Comparison of ENCODE assay signal across 14 mouse cellular contexts in the genomic region with DNA sequence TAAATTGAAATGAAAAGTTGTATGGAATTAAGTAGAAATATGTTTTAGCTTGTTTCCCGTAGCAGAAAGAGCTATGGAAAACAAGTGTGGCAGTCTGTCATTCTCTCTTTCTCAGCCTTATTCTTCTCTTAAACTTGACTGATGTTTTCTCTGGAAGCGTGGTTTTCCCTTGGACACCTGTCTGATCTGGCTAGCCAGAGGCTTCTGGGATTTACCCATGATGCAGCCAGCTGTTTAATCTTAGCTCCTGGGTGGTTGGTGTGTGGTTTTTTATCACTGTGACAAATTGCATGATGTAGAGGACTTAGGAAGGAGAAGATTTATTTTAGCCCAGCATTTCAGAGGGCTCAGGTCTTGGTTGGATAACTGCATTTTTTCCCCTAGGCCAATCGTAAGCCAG.
A peak's percentile ranks its signal among the peaks of the same experiment; 100 is the strongest.
DNase-seq lines count a peak whose midpoint lies in the region; ATAC-seq and TF ChIP-seq lines count a peak whose summit lies in the region.
"Had no signal": no experiment of that assay in that cellular context is flagged by ENCODE, and none has a peak within 500 bp of the region (broad histone marks: within the 10 kb centered on the region; RNA-seq: fewer than 3 reads in every experiment).

No protein-coding gene starts in this region.

- no peak overlapping the region for H3K4me3 ChIP-seq in forebrain, embryonic 15.5 days
- no peak overlapping the region for H3K4me3 ChIP-seq in forebrain, embryonic 16.5 days (replicated peaks; ENCODE audit: low read length)
- no peak overlapping the region for H3K4me3 ChIP-seq in hindbrain, embryonic 11.5 days (ENCODE audit: low read depth, low read length)
- H3K4me3 ChIP-seq in hindbrain, embryonic 12.5 days, result no peak overlapping the region
- H3K4me3 ChIP-seq in small intestine, adult 2 months (ENCODE audit: low read depth, low read length), result no peak overlapping the region
- H3K4me3 ChIP-seq: embryonic facial prominence, embryonic 10.5 days; gastrocnemius, adult 2 months; heart, embryonic 12.5 days; hindbrain, embryonic 15.5 days had no signal

- H3K27me3 ChIP-seq in forebrain, embryonic 15.5 days, result no peaks in the 10 kb centered on the region
- H3K27me3 ChIP-seq in forebrain, embryonic 16.5 days (replicated peaks; ENCODE audit: control insufficient read depth, insufficient read depth, low read length), result no peaks in the 10 kb centered on the region
- H3K27me3 ChIP-seq in hindbrain, embryonic 11.5 days (ENCODE audit: control insufficient read depth, insufficient read depth, low read length), result no peaks in the 10 kb centered on the region
- no peaks in the 10 kb centered on the region for H3K27me3 ChIP-seq in hindbrain, embryonic 12.5 days
- no peaks in the 10 kb centered on the region for H3K27me3 ChIP-seq in small intestine, adult 2 months (ENCODE audit: control insufficient read depth, insufficient read depth, low read length)
- H3K27me3 ChIP-seq: heart, embryonic 12.5 days; hindbrain, embryonic 15.5 days had no signal

- H3K27ac ChIP-seq in forebrain, embryonic 15.5 days (replicated peaks), result 0 out of 2 replicates have a peak overlapping the region, but pooled peaks have one; percentile 4
- no peak overlapping the region for H3K27ac ChIP-seq in forebrain, embryonic 16.5 days (ENCODE audit: low read length)
- H3K27ac ChIP-seq in hindbrain, embryonic 11.5 days (ENCODE audit: low read depth, low read length), result 0 out of 2 replicates have a peak overlapping the region, but pooled peaks have one; percentile 17
- no peak overlapping the region for H3K27ac ChIP-seq in hindbrain, embryonic 12.5 days
- peak overlapping the region; percentile 39; the same call in 1 of the 2 replicates for H3K27ac ChIP-seq in small intestine, adult 2 months (ENCODE audit: insufficient read depth, low read depth, low read length)

- TF ChIP-seq POLR2A in small intestine, adult 2 months (IDR thresholded peaks at IDR 0.05; ENCODE audit: low read depth, low read length), result no peak

- DNase-seq in hindbrain, embryonic 11.5 days (ENCODE audit: low spot score), result no peak
- DNase-seq in 416B (ENCODE audit: low read depth), result peak; percentile 19
- DNase-seq in spleen, postnatal 36 days (ENCODE audit: low spot score in 2 of 2), result no peak
- DNase-seq: adrenal gland, adult 2 months; gastrocnemius, adult 2 months; gastrocnemius, postnatal 36 days; kidney, adult 11 months had no signal

- no peaks in the 10 kb centered on the region for H3K9me3 ChIP-seq in forebrain, embryonic 15.5 days
- H3K9me3 ChIP-seq in forebrain, embryonic 16.5 days (ENCODE audit: control insufficient read depth, low read length), result no peaks in the 10 kb centered on the region
- no peaks in the 10 kb centered on the region for H3K9me3 ChIP-seq in hindbrain, embryonic 11.5 days (ENCODE audit: control insufficient read depth, low read length)
- no peaks in the 10 kb centered on the region for H3K9me3 ChIP-seq in hindbrain, embryonic 12.5 days (replicated peaks)
- H3K9me3 ChIP-seq: embryonic facial prominence, embryonic 10.5 days; heart, embryonic 12.5 days; hindbrain, embryonic 15.5 days had no signal

- WGBS in forebrain, embryonic 15.5 days, result 82% methylated on average over 3 of the region's 3 CpGs
- WGBS in forebrain, embryonic 16.5 days, result 72% methylated on average over 3 of the region's 3 CpGs
- 86% methylated on average over 3 of the region's 3 CpGs for WGBS in hindbrain, embryonic 11.5 days
- WGBS in hindbrain, embryonic 12.5 days, result 84% methylated on average over 3 of the region's 3 CpGs
- WGBS in small intestine, adult 2 months, result 86% methylated on average over 3 of the region's 3 CpGs

- no peak for ATAC-seq in forebrain, embryonic 15.5 days (replicated peaks)
- no peak for ATAC-seq in forebrain, embryonic 16.5 days
- ATAC-seq in hindbrain, embryonic 11.5 days (ENCODE audit: low FRiP score), result no peak
- ATAC-seq in hindbrain, embryonic 12.5 days (ENCODE audit: low FRiP score), result no peak

- H3K4me1 ChIP-seq in forebrain, embryonic 15.5 days, result peaks cover 28% of the 10 kb centered on the region
- peaks cover 20% of the 10 kb centered on the region for H3K4me1 ChIP-seq in forebrain, embryonic 16.5 days (replicated peaks; ENCODE audit: control insufficient read depth, insufficient read depth, low read length)
- H3K4me1 ChIP-seq in hindbrain, embryonic 11.5 days (replicated peaks; ENCODE audit: control insufficient read depth, insufficient read depth, low read length), result no peaks in the 10 kb centered on the region; the same call in 1 of the 2 replicates
- H3K4me1 ChIP-seq in hindbrain, embryonic 12.5 days, result peaks cover 15% of the 10 kb centered on the region
- H3K4me1 ChIP-seq in small intestine, adult 2 months (ENCODE audit: control insufficient read depth, insufficient read depth, insufficient read length, low read length), result peaks cover 8% of the 10 kb centered on the region; the same call in 1 of the 2 replicates

- H3K36me3 ChIP-seq in forebrain, embryonic 15.5 days, result no peaks in the 10 kb centered on the region
- H3K36me3 ChIP-seq in forebrain, embryonic 16.5 days (ENCODE audit: control insufficient read depth, insufficient read depth), result no peaks in the 10 kb centered on the region
- no peaks in the 10 kb centered on the region for H3K36me3 ChIP-seq in hindbrain, embryonic 11.5 days (ENCODE audit: control insufficient read depth, insufficient read depth, low read length)
- H3K36me3 ChIP-seq in hindbrain, embryonic 12.5 days, result no peaks in the 10 kb centered on the region
- H3K36me3 ChIP-seq in small intestine, adult 2 months (ENCODE audit: control insufficient read depth, insufficient read depth, low read length), result peaks cover 15% of the 10 kb centered on the region
- H3K36me3 ChIP-seq: heart, embryonic 12.5 days; hindbrain, embryonic 15.5 days had no signal

- H3K4me2 ChIP-seq in forebrain, embryonic 15.5 days (replicated peaks), result no peak overlapping the region
- H3K4me2 ChIP-seq in forebrain, embryonic 16.5 days (ENCODE audit: low read length), result no peak overlapping the region
- H3K4me2 ChIP-seq in hindbrain, embryonic 11.5 days (replicated peaks; ENCODE audit: low read depth, low read length), result no peak overlapping the region
- no peak overlapping the region for H3K4me2 ChIP-seq in hindbrain, embryonic 12.5 days (replicated peaks)
- H3K4me2 ChIP-seq: hindbrain, embryonic 15.5 days had no signal

- H3K9ac ChIP-seq in forebrain, embryonic 15.5 days (replicated peaks), result no peak overlapping the region
- no peak overlapping the region for H3K9ac ChIP-seq in forebrain, embryonic 16.5 days (replicated peaks; ENCODE audit: low read depth, low read length)
- H3K9ac ChIP-seq in hindbrain, embryonic 11.5 days (ENCODE audit: low read depth, low read length), result no peak overlapping the region
- H3K9ac ChIP-seq in hindbrain, embryonic 12.5 days, result no peak overlapping the region
- H3K9ac ChIP-seq: heart, embryonic 12.5 days; hindbrain, embryonic 15.5 days had no signal

- TF ChIP-seq CTCF in small intestine, adult 2 months (IDR thresholded peaks at IDR 0.05; ENCODE audit: extremely low read depth, insufficient read length, insufficient replicate concordance, low read depth, low read length), result no peak

Comparison
In these comparisons a context has a peak if more than half of its experiments do, and no peak if none do; other contexts are left out.
1. H3K27ac ChIP-seq: peak in forebrain, embryonic 15.5 days (single experiment), hindbrain, embryonic 11.5 days (single experiment) and small intestine, adult 2 months (single experiment); none in forebrain, embryonic 16.5 days (single experiment) and hindbrain, embryonic 12.5 days (single experiment).